Mouse (Mus musculus): ENCODE results near the gene Rpl18.
A peak's percentile ranks its signal among the peaks of the same experiment; 100 is the strongest.

Rpl18 gene

GRCm38 (mm10) chr7:45739162-45739763 lies 24.0 kb downstream of the Rpl18 start:
- DNase-seq, result peak; percentile 79

GRCm38 (mm10) chr7:45739820-45740219 lies 24.6 kb downstream of the Rpl18 start:
- no peak for DNase-seq

- no peak for DNase-seq
Observed at GRCm38 (mm10) chr7:45741308-45741707, 26.1 kb downstream of the Rpl18 start.

- no peak for DNase-seq
Observed at GRCm38 (mm10) chr7:45741777-45742176, 26.5 kb downstream of the Rpl18 start.

GRCm38 (mm10) chr7:45742338-45742737 lies 27.1 kb downstream of the Rpl18 start:
- DNase-seq, result no peak

- DNase-seq, result peak; percentile 68
Observed at GRCm38 (mm10) chr7:45744387-45744786, 29.1 kb downstream of the Rpl18 start.

GRCm38 (mm10) chr7:45746518-45746917 lies 31.3 kb downstream of the Rpl18 start:
- no peak for DNase-seq

GRCm38 (mm10) chr7:45747450-45747849 lies 32.2 kb downstream of the Rpl18 start:
- DNase-seq, result no peak

- DNase-seq, result no peak
Observed at GRCm38 (mm10) chr7:45748110-45748509, 32.9 kb downstream of the Rpl18 start.

GRCm38 (mm10) chr7:45749401-45749800 lies 34.1 kb downstream of the Rpl18 start:
- no peak for DNase-seq

GRCm38 (mm10) chr7:45750162-45750561 lies 34.9 kb downstream of the Rpl18 start:
- DNase-seq, result no peak

GRCm38 (mm10) chr7:45755703-45756102 lies 40.4 kb downstream of the Rpl18 start:
- DNase-seq, result no peak

- DNase-seq, result no peak
Observed at GRCm38 (mm10) chr7:45759400-45759799, 44.1 kb downstream of the Rpl18 start.

- DNase-seq, result no peak
Observed at GRCm38 (mm10) chr7:45760151-45760550, 44.9 kb downstream of the Rpl18 start.

- DNase-seq, result no peak
Observed at GRCm38 (mm10) chr7:45765995-45766394, 50.7 kb downstream of the Rpl18 start.

GRCm38 (mm10) chr7:45766764-45767163 lies 51.5 kb downstream of the Rpl18 start:
- no peak for DNase-seq

- DNase-seq, result no peak
Observed at GRCm38 (mm10) chr7:45767500-45767899, 52.2 kb downstream of the Rpl18 start.

Measured in cerebellum, adult 11 months (tissue).